Comparison of ENCODE assay signal across 8 mouse cellular contexts in genomic region chr11:106065923-106066571, GRCm38 (mm10). TPM values are rescaled to one million over a fixed set of nuclear protein-coding genes. Genes with fewer than 3 reads are reported as not detected.
DNase-seq lines count a peak whose midpoint lies in the region; ATAC-seq lines count a peak whose summit lies in the region.

TSS of gene Taco1 (plus strand) at chr11:106066061.

- H3K4me2 ChIP-seq in hindbrain, embryonic 16.5 days (ENCODE audit: low read length): peak within 1 kb of the TSS; percentile 96

- peak; percentile 98 for ATAC-seq in hindbrain, embryonic 16.5 days

- H3K9me3 ChIP-seq in hindbrain, embryonic 16.5 days (ENCODE audit: control insufficient read depth, low read length): no peaks in the 10 kb centered on the region

- H3K4me3 ChIP-seq in hindbrain, embryonic 16.5 days (ENCODE audit: low read length): peak within 1 kb of the TSS; percentile 88
- H3K4me3 ChIP-seq in macrophage (ENCODE audit: inconsistent target): peak within 1 kb of the TSS; percentile 82

- H3K79me2 ChIP-seq in macrophage (ENCODE audit: inconsistent target): peaks cover 14% of the 10 kb centered on the region

- H3K4me1 ChIP-seq in hindbrain, embryonic 16.5 days (ENCODE audit: control insufficient read depth, insufficient read depth, low read depth, low read length): peaks cover 8% of the 10 kb centered on the region

- no peaks in the 10 kb centered on the region for H3K27me3 ChIP-seq in hindbrain, embryonic 16.5 days (replicated peaks; ENCODE audit: control insufficient read depth, insufficient read depth, low read length)

- peak; percentile 98 for DNase-seq in WW6 (ENCODE audit: low read depth, low spot score)
- peak; percentile 91 to 93 for DNase-seq in cerebellum, postnatal 4 days (ENCODE audit: low spot score in 2 of 2)
- peak; percentile 97 for DNase-seq in gastrocnemius, adult 18-20 months (ENCODE audit: low spot score)
- DNase-seq in left cerebral cortex, adult 18-20 months (ENCODE audit: low spot score in 2 of 2): peak; percentile 95
- DNase-seq in right cerebral cortex, adult 18-20 months: peak; percentile 96
- DNase-seq in urinary bladder, postnatal 10 days (ENCODE audit: low spot score): peak; percentile 75

- under 1% methylated on average over 49 of the region's 49 CpGs for WGBS in hindbrain, embryonic 16.5 days
- WGBS in macrophage (ENCODE audit: missing documents): 1% methylated on average over 49 of the region's 49 CpGs

- no peaks in the 10 kb centered on the region for H3K36me3 ChIP-seq in hindbrain, embryonic 16.5 days (ENCODE audit: control insufficient read depth, insufficient read depth, low read length)
- no peaks in the 10 kb centered on the region for H3K36me3 ChIP-seq in macrophage (ENCODE audit: inconsistent target)

- peak within 1 kb of the TSS; percentile 88 for H3K27ac ChIP-seq in hindbrain, embryonic 16.5 days (ENCODE audit: low read depth, low read length)
- peak within 1 kb of the TSS; percentile 61 for H3K27ac ChIP-seq in macrophage

- H3K9ac ChIP-seq in hindbrain, embryonic 16.5 days (ENCODE audit: low read depth, low read length): peak within 1 kb of the TSS; percentile 89

RNA-seq across cellular contexts. Expression of gene Taco1, which starts in this region (rescaled TPM):
- 10 to 100 TPM; 39.7 to 44.4 TPM for total RNA-seq in gastrocnemius, adult 18-20 months (2021)
- polyA plus RNA-seq in hindbrain, embryonic 16.5 days (2015; fragmentation: Nextera tagmentation; extraction: Ambion mirVana): 7.4 and 7.8 TPM in 2 replicates
- total RNA-seq in left cerebral cortex, adult 18-20 months (2021): 10 to 100 TPM; 17.9 to 19.7 TPM
- total RNA-seq in macrophage (2018; cell fraction: chromatin; rRNA removed): 1 to 10 TPM; 1.9 to 8.9 (median 4.9) TPM
- total RNA-seq in macrophage (2018; cell fraction: cytosol; rRNA removed): 10 to 100 TPM in 11 of 26 experiments, 1 to 10 TPM in 15; 2.5 to 14.2 (median 9.2) TPM
- total RNA-seq in macrophage (2018; cell fraction: nucleus; rRNA removed): 10 to 100 TPM in 2 of 26 experiments, 1 to 10 TPM in 24; 2.4 to 11.2 (median 5.4) TPM
- polyA plus RNA-seq in macrophage (2018): 9.9 to 15.0 TPM (median 13.6 TPM) in 3 replicates

Comparison
In these comparisons a context has a peak if more than half of its experiments do, and no peak if none do; other contexts are left out.
1. Peak in every context shown above with its lines: DNase-seq, ATAC-seq, H3K4me3 ChIP-seq and H3K27ac ChIP-seq.